Mouse (Mus musculus) layer of hippocampus, adult 2 months (tissue): ENCODE measurements around the gene Klrg2. TPM values are rescaled to one million over a fixed set of nuclear protein-coding genes. Genes with fewer than 3 reads are reported as not detected.
"Not testable (repeated sequence)": the region's sequence is repeated elsewhere in the genome, so short reads cannot be mapped to it uniquely, and the experiment has no call there.

Source experiments
- DNase-seq, 2 experiments: peaks; one replicate each; pipeline ENCODE4 v3.0.0; 2022; ENCODE audit warnings: low spot score in 2 of 2
- H3K27ac ChIP-seq: fragments of 200-600 bp; 2 replicates; pipeline ENCODE4 v1.8.1; 2022
- H3K4me3 ChIP-seq: fragments of 200-600 bp; 2 replicates; pipeline ENCODE4 v1.8.1; 2022; ENCODE audit warnings: mild to moderate bottlenecking
- CTCF ChIP-seq: fragments of 200-600 bp; conservative IDR thresholded peaks from 2 replicates; pipeline ENCODE4 v1.8.1; 2022; ENCODE audit warnings: antibody characterized with exemption, mild to moderate bottlenecking, moderate library complexity
- long read RNA-seq, 2 experiments: library from polyadenylated mRNA; stranded (forward); transcript quantifications; one replicate each; pipeline ENCODE4 v2.0.0; 2021; ENCODE audit warnings: borderline mapping rate in 2 of 2
- total RNA-seq, 2 experiments: library from RNA; stranded (reverse); gene quantifications; 2 replicates each; pipeline ENCODE4 v1.2.3; 2021

The Klrg2 gene
- total RNA-seq, result 1 to 10 TPM; 1.0 to 1.2 TPM
- long read RNA-seq, experiment 1, partial matches to known transcripts, result 0 of 1 reads
- long read RNA-seq, experiment 1, other reads (novel, unspliced or antisense), result 1 of 1 reads
- long read RNA-seq, experiment 2, partial matches to known transcripts, result 0 of 1 reads
- long read RNA-seq, experiment 2, other reads (novel, unspliced or antisense), result 0 of 1 reads

DNA sequence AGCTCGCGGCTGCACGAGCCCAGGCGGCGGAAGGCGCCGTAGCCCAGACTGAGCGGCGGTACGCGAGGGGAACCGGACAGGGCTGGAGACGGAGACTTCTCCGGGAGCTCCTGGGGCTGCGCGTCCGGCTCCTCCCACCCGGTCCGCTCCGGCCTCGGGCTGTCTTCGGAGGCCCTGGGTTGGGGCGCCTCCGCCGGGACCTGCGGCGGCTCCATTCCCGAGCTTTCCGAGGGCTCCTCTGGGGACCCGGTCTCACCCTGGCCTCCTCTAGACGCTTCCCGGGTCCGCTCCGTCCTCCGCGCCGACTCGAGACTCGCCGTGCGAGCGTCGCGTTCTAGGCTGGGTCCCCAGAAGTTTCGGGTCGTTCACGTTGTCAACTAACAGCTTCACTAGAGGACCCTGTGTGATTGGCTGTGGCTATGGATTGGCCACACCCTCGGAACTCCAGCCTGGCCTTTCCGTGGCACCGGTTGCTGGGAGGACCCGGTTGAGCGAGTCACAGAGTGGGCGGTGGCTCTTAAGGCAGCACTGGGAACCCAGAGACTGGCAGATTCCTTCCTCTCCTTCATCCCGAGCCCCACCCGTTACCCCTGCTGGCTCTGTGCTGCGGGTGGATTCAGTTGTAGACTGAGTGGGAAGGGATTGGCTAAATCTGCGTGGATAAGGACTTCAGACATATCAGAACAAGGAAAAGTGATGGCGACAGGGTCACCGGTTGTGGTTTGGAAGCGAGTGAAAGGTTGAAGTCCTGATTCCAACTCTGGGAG is at the start of gene Klrg2:
Gene Klrg2, minus strand, starts transcription at position 391 of the 767 bp plus-strand sequence.
- TF ChIP-seq CTCF, result no peak
- no peak for DNase-seq
- H3K27ac ChIP-seq, result no peak within 1 kb of the TSS
- peak within 1 kb of the TSS; percentile 61 for H3K4me3 ChIP-seq

- H3K4me3 ChIP-seq, result no peak overlapping the region
- DNase-seq, result no peak
- H3K27ac ChIP-seq, result 0 out of 2 replicates have a peak overlapping the region, but pooled peaks have one; percentile 10
- no peak for TF ChIP-seq CTCF
These were observed 45.5 kb upstream of the Klrg2 start for GRCm38 (mm10) chr6:38682532-38682931.

GRCm38 (mm10) chr6:38677629-38678028 is 40.6 kb upstream of the Klrg2 start:
- Histone ChIP-seq H3K4me3 (no peak overlapping the region), H3K27ac (no peak overlapping the region)
- DNase-seq, result no peak
- TF ChIP-seq CTCF, result no peak

DNA sequence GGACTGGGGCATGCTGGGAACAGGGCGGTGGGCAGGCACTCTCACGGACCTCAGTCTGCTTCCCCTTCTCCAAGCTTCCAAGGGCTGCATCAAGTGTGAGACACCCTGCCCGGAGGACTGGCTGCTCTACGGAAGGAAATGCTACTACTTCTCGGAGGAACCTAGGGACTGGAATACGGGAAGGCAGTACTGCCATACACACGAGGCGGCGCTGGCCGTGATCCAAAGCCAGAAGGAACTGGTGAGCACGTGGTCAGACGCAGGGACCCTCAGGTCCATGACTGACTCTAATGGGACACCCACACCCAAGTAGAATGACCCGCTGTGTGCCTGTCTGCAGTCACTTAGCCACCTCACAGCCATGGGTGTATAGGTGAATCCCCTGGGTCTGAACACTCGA is 39.7 kb upstream of the Klrg2 start:
- H3K4me3 ChIP-seq, result no peak overlapping the region
- H3K27ac ChIP-seq, result no peak overlapping the region
- no peak for TF ChIP-seq CTCF
- no peak for DNase-seq

DNA sequence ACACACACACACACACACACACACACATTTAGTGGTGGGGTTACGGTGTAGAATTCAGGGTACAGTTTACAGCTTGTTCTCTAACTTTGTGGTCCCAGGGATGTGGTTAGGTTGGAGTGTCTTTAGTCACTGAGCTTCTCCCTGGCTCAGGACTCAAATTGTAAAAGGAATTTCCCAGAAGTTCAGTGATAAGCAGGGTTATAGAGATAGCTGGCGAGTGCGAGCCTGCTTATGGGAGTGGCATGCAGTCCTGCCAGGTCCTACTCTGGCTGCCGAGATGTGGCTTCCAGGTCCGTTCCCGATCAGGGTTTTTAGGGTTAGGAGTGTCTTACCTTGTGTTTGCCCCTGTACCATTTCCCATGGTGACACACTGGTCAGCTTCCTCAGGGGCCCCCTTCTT is 39.2 kb upstream of the Klrg2 start:
- no peak overlapping the region for H3K27ac ChIP-seq
- no peak for TF ChIP-seq CTCF
- DNase-seq, result no peak
- no peak overlapping the region for H3K4me3 ChIP-seq

DNA sequence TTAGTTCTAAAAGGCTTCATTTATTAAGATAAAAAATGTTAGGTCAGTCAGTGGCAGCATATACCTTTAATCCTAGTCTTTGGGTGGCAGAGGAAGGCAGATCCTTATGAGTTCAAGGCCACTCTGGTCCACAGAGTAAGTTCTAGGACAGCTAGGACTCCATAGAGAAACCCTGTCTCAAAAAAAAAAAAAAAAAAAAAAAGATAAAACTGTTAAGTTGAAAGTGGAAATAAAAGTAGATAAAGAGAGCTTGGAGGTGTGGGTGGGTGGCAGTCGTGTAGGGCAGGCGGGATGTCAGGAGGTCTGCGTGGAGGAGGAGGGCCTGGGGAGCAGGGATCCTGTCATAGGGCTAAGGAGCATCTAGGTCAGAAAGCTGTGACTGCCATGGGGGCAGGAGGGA is 35.0 kb upstream of the Klrg2 start:
- DNase-seq, result no peak
- TF ChIP-seq CTCF, result no peak
- Histone ChIP-seq H3K4me3 (no peak overlapping the region), H3K27ac (no peak overlapping the region)

DNA sequence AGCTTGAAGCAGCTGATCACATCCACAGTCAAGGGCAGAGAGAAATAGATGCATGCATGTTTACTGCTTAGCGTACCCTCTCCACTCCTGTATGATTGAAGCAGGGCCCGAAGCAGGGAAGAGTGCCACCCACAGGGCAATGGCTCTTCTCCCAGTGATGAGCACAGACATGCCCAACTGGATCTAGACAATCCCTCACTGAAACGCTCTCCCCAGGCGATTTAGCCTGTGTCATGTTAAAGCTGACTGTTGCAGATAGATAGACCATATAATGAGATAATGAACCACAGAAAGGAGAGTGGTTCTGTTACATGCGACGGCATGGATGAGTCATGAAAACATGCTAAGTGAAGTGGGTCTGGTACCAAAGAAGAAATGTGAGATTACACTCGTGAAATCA is 34.2 kb upstream of the Klrg2 start:
- DNase-seq, result no peak
- Histone ChIP-seq H3K4me3 (no peak overlapping the region), H3K27ac (no peak overlapping the region)
- no peak; the same call in 1 of the 2 replicates for TF ChIP-seq CTCF

GRCm38 (mm10) chr6:38670488-38670887 is 33.4 kb upstream of the Klrg2 start:
- not testable (repeated sequence) for DNase-seq, H3K27ac ChIP-seq, H3K4me3 ChIP-seq

DNA sequence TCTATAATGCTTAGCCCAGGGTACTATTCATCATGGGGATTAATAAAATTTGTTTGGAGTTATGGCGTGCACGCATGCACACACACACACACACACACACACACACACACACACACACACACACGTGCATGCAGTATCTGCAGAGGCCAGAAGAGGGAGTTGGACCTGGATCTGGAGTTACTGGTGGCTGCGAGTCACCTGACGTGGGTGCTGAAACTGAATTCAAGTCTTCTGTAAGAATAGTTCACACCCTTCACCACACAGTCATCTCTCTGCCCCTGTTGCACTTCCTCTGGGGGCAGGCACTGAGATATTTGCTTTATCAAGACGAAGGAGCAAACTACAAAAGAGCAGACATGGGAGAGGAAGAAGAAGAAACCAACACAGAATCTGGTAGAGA is 32.5 kb upstream of the Klrg2 start:
- no peak overlapping the region for H3K27ac ChIP-seq
- H3K4me3 ChIP-seq, result no peak overlapping the region
- no peak for DNase-seq
- no peak; the same call in 1 of the 2 replicates for TF ChIP-seq CTCF

GRCm38 (mm10) chr6:38662714-38663615 is 25.9 kb upstream of the Klrg2 start, which contains the start of gene Clec2l:
Gene Clec2l, plus strand, starts transcription at chr6:38663069.
- Histone ChIP-seq H3K4me3 (peak within 1 kb of the TSS; percentile 70), H3K27ac (peak within 1 kb of the TSS; percentile 81)
- peak; percentile 20 to 44 for DNase-seq
- no peak for TF ChIP-seq CTCF

DNA sequence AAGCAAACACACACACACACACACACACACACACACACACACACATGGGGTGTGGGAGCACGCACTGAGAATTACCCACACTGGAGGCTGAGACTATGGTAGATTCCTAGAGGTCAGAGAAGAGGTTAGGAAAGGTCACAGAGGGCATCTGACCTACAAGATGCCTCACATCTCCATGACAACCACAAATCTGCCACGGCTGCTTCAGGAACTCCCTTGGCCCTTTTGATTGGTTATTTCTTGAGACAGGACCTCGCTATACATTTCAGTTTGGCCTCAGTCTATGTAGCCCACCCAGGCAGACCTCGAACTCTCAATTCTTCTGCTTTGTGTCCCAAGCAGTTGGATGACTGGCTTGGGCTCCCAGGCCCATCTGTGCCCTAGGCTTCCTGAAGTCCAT is 24.6 kb upstream of the Klrg2 start:
- no peak for TF ChIP-seq CTCF
- Histone ChIP-seq H3K4me3 (no peak overlapping the region), H3K27ac (no peak overlapping the region)
- no peak for DNase-seq

DNA sequence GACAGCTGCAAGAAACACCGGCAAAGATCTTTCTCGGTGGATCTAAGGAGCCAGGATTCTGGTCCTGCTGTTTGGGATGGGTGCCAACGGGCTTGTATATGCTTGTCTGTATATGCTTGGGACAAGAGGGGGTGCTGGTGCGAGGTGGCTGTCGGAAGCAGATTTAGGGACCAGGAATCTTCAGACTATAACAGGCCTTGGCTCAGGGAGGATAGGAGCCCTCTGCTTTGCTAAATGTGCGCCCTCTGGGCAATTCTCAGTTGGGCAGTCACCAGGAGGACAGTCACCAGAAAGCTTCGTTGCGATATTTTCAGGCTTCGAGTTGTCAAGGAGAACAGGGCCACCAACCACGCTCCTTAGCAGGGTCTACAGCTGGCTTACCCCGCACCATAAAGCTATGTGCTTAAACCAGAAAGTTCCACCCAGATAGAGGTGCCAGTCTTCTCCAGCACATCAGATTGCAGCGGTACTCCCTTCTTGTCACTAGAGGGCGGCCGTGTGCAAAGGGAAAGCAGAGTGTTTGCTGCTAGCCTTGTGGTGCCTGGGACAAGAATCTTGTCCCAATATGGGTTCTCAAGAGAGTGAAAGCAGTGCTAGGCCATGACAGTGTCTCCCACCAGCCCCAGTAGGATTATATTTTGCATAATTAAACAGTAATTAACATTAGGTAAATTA is 13.4 kb upstream of the Klrg2 start:
- no peak overlapping the region for H3K4me3 ChIP-seq
- H3K27ac ChIP-seq, result no peak overlapping the region
- peak; percentile 99 for TF ChIP-seq CTCF
- peak; percentile 66 to 77 for DNase-seq
